Mouse (Mus musculus) kidney, adult 11 months (tissue): Measurements from ENCODE around the gene Pnpla6.
"Not testable (repeated sequence)": the region's sequence is repeated elsewhere in the genome, so short reads cannot be mapped to it uniquely, and the experiment has no call there.

Experiments used
- DNase-seq: peaks from one replicate; pipeline ENCODE4 v3.0.0; 2022

Pnpla6 gene

GRCm38 (mm10) chr8:3579390-3580364 is 64.5 kb downstream of the Pnpla6 start:
- DNase-seq, result no peak

GRCm38 (mm10) chr8:3581961-3582360 is 66.8 kb downstream of the Pnpla6 start:
- not testable (repeated sequence) for DNase-seq

- DNase-seq, result no peak
Measured at GRCm38 (mm10) chr8:3586452-3586851, 71.3 kb downstream of the Pnpla6 start.

- DNase-seq, result no peak
Measured at GRCm38 (mm10) chr8:3586993-3587390, 71.8 kb downstream of the Pnpla6 start, which contains the start of gene Camsap3. TSS of gene Camsap3 (plus strand) at chr8:3587293.

GRCm38 (mm10) chr8:3587391-3588257 is 72.4 kb downstream of the Pnpla6 start:
- DNase-seq, result peak; percentile 85

- no peak for DNase-seq
Measured at GRCm38 (mm10) chr8:3588258-3588633, 73.1 kb downstream of the Pnpla6 start.

GRCm38 (mm10) chr8:3593470-3593869 is 78.3 kb downstream of the Pnpla6 start:
- peak; percentile 51 for DNase-seq
